Mouse (Mus musculus) right cerebral cortex, postnatal 10 days (tissue): ENCODE results near the gene Cdkl3.
A peak's percentile ranks its signal among the peaks of the same experiment; 100 is the strongest.
"Not testable (repeated sequence)": the region's sequence is repeated elsewhere in the genome, so short reads cannot be mapped to it uniquely, and the experiment has no call there.

Source experiments
- DNase-seq, 2 experiments: peaks; one replicate each; pipeline ENCODE4 v3.0.0; 2021; ENCODE audit warnings: low spot score in 2 of 2

Gene Cdkl3

GRCm38 (mm10) chr11:52076742-52077352, 72.8 kb downstream of the Cdkl3 start:
- no peak for DNase-seq

DNA sequence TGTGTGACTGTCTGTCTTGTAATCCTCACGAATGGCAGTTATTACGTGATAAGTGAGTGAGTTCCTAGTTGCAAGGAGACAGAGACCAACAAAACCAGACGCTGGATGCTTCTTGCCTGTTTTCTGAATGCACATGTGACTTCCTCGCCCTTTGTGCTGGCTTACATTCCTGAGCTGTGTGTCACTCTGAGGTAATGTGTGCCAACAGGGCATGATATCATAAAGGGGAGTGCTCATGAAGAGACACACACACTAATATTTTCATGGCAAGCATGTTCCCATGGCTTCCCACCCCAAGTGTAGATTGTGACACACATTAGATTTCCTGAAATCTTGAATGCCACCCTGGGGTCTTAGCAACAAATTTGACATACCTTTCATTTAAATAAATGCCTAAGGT, 73.9 kb downstream of the Cdkl3 start:
- no peak for DNase-seq

DNA sequence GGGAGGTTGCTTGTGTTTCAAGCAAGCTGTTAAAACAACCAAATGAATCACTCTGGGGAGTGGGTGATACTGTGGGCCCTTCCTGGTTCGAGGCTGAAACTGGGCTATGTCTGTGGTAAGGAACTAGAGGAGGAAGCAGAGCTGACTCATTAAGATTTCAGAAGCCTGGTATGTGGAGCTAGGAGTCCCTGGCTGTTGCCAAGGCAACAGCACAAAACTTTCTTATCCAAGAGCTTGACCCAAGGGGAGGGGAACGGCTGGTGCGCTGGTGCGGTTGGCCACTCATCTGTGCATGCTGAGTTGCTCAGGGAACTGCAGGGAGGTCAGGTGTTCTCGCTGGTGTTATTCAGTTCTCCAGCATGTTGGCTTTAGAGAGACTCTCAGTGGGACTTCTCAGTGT, 76.0 kb downstream of the Cdkl3 start:
- peak in 1 of 2 experiments; percentile 61 for DNase-seq

GRCm38 (mm10) chr11:52080656-52081055, 76.6 kb downstream of the Cdkl3 start:
- no peak for DNase-seq

DNA sequence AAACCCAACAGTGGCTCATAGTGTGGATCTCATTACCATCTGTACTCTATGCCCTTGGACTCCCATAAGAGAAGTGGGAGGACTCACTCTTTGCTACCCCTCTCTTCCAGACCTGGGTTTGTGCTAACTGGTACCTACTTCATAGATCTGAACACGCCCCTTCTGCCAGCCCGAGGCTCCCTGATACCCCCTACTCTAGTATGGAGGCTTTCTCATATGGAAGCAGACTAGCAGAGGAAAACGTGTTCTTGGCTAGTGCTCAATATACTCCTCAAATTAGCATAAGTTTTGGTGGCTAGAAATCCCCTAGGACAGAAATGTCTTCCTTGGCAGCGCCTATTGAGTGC, 81.8 kb downstream of the Cdkl3 start:
- no peak for DNase-seq

- peak; percentile 76 to 90 for DNase-seq
Measured at GRCm38 (mm10) chr11:52086204-52086864, 82.3 kb downstream of the Cdkl3 start.

GRCm38 (mm10) chr11:52089291-52089690, 85.3 kb downstream of the Cdkl3 start:
- DNase-seq = no peak

DNA sequence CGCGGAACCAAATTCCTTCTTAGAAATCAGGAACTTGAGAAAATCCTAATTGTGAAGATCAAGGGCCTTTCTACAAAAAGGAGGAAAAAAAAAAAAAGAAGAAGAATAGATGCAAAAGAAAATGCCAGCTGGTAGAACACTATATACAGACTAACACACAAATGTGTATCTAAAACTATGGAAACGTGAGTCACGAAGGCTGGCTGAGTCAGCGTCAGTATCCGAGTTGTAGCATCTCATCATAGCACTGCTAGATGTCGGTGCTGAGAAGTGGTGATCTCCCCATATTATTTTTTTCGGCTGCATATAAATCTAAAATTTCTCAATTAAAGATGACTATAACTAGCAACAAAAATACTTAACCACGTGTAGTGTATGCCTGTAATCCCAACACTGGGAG, 87.2 kb downstream of the Cdkl3 start:
- peak; percentile 40 to 71 for DNase-seq

- no peak for DNase-seq
Measured at GRCm38 (mm10) chr11:52094568-52094967, 90.5 kb downstream of the Cdkl3 start.

DNA sequence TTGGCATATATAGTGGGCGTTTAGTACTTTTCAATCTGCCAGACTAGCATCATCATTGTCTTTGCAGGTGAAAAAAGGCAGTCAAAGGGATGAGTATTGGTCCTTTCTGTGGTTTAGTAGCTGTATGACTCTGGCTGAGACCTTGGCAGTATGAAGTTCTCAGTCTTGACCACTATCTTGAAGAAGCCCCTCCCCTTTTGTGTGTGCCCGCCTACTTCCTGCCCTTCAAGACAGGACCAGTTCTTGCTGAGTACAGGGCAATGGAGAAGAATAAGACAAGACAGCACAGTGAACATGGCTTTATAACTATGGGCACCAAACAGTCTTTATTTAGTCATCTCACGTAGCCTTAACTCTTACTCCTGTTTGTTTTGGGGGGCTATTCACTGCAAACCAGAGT, 93.0 kb downstream of the Cdkl3 start:
- DNase-seq = no peak

DNA sequence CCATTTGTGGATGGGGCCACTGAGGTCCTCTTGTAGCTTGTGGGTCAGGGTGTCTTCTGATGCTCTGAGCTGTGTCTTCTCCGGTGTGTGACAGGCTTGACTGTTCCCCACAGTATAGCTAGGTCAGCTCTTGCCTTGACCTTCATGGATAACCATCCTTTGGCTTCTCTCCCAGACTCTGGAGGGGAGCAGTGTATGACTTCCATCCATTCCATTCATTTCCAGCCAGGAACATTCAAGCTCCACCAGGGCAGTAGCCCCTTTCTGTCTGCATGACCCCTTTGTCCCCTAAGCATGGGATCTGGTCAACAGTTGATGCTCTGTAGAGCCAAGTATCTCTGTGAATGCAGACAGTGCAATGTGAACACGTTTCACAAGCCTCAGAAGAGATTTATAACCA, 93.6 kb downstream of the Cdkl3 start:
- DNase-seq = no peak

GRCm38 (mm10) chr11:52098398-52098946, 94.5 kb downstream of the Cdkl3 start, which contains the start of gene Ppp2ca:
TSS of gene Ppp2ca (plus strand) at chr11:52098681.
- peak; percentile 99 for DNase-seq

- DNase-seq = peak; percentile 82 to 85
Measured at GRCm38 (mm10) chr11:52099031-52099761, 95.2 kb downstream of the Cdkl3 start.

- no peak for DNase-seq
Measured at GRCm38 (mm10) chr11:52099771-52100219, 95.8 kb downstream of the Cdkl3 start.

DNA sequence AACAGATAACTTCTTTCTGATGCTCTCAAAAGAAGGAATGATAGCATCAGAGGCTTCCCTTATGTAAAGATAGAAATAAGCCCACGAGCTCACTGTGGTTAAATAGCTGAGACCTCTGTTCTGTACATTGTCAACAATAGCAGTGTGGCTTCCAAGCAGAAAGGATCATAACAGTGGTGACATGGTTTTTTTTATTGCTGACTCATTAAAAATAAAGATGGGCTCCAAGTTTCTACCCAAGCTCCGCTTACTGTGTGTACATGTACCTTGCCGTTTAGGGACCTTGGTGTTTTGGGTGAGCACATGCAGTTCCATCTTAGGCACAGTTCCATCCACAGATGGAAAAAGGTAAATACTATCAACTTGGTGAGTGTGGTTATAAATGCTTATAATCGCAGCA, 99.0 kb downstream of the Cdkl3 start:
- no peak for DNase-seq

DNA sequence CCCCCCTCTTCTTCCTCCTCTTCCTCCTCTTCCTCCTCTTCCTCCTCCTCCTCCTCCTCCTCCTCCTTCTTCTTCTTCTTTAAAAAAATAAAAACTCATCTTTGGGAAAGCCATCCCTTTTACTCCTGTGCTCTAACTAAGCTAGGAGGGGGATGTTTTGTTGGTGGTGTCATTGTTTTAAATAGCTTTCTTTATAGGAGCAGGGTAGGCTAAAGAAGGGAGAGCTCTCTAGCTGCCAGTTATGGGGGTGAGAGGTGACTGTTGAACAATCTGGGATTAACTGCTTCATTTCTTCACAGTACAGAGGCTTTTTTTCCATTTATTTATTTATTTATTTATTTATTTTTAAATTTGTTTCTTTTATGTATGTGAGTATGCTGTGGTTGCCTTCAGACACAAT, 101.5 kb downstream of the Cdkl3 start:
- no peak for DNase-seq

DNA sequence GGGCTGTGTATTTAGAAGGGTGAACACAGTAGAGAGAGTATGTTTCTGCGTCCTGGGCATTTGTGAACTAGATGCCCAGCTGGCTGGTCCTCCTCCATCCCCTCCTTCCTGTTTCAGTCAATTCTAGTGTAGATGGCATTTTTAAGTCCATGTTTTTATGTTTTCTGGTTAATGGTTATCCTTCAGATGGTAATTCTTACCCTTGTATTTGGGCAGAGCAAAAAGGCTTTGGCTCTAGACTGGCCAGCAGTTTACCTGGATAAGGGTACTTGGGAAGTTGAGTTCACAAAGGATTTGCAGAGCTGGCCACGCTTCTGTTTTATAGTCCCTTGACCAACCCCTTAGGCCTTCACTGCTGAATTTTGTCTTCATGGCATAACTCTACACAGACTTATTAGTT, 102.0 kb downstream of the Cdkl3 start:
- DNase-seq = no peak

DNA sequence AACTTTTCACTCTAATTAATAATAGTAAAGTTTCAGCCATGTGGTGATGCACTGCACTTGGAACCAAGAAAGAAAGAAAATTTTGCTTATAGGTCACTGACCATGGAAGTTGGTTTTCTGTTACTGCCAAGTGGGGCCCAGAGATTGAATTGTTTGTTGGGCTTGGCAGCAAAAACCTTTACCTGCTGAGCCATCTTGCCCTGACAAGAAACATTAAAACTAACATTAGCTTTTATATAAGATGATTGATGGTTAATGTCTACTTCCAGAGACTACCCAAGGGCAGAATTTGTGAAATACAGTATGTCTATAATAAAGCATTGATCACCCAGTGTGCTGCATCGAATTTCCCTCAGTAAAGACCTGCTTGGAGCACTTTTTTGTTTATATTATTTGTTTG, 102.4 kb downstream of the Cdkl3 start:
- DNase-seq = no peak

GRCm38 (mm10) chr11:52108796-52109195, 104.8 kb downstream of the Cdkl3 start:
- no peak for DNase-seq

DNA sequence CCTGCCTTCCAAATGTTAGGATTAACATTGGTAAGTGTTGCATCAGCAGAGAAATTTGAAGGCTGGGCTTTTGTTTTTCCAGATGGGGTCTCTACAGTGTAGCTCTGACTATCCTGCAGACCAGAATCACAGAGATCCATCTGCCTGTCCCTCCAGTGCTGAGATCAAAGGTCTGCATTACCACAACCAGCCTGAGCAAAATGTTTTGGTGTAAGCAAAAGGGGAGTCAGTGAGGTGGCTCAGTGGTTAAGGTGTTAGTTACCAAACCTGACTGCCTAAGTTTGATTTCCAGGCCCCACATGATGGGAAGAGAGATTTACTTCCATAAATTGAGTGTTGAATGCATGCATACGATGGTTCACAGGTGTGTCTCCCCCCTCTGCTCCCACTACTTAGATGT, 105.4 kb downstream of the Cdkl3 start:
- no peak for DNase-seq

GRCm38 (mm10) chr11:52115479-52115878, 111.5 kb downstream of the Cdkl3 start:
- no peak for DNase-seq

- not testable (repeated sequence) for DNase-seq
Measured at GRCm38 (mm10) chr11:52116117-52116516, 112.1 kb downstream of the Cdkl3 start.

GRCm38 (mm10) chr11:52117156-52117555, 113.1 kb downstream of the Cdkl3 start:
- no peak for DNase-seq
